Mouse (Mus musculus): ENCODE measurements around the gene Mettl8.

GRCm38 (mm10) chr2:70961086-70961941, 94.1 kb downstream of the Mettl8 start:
- no peak for TF ChIP-seq CTCF (conservative IDR thresholded peaks at IDR 0.05; ENCODE audit: insufficient read depth, insufficient read length, low read depth, low read length)
- TF ChIP-seq POLR2A (IDR thresholded peaks at IDR 0.05; ENCODE audit: low read depth, low read length) = no peak

All from kidney, adult 2 months (tissue).